Mouse (Mus musculus): ENCODE results near the gene Slc25a45.
"Not testable (repeated sequence)": the region's sequence is repeated elsewhere in the genome, so short reads cannot be mapped to it uniquely, and the experiment has no call there.

Gene Slc25a45

DNA sequence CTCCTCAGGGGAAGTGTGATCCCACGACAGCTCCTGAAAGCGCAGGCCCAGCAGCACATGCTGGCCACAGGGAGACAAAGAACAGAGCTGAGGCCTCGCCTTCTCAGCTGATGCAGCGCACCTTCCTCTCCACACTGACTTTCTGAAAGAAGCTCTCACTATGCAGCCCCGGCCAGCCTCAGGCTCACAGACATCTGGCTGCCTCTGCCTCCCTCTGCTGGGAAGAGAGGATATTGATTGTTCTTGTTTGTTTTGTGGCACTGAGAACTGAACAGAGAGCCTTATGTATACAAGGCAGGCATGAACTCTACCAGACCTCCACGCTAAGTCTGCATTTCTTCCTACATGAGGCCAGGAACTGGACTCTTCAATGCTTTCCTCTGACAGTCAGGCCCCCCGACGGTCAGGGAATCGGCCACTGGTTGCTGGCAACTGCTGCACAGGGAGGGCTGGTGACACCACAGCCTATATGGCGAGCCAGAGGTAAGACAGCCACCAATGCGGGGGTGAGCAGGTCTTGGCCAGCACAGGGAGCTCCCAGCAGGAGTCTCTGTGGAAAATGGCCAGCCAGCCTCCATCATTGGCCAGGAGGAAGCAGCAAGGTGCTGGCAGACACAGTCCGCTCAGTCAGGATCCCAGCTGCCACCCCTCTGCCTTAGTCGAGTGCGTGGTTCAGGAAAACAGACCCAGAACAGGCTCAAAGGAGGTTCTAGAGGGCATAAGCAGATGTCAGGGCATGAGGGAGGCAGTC is 15.1 kb upstream of the Slc25a45 start:
- no peak for DNase-seq

DNA sequence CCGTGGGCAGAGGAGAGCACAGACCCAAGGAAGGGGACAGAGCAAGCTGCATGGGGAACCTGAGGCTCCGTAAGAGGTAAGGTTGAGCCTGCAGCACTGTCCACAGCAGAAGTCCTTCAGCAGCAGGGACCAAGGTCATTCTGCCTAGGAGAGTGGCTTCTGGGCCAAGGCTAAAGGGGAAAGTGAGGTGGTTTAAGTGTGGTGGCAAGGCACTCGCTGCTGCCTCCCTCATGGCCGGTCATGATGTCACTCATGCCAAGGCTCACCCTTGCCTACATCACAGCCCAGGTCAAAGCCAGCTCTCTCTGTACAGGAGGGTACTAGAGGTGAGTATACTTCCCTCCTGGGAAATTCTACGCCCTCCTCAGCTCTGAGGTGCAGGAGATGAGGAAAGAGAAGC is 13.8 kb upstream of the Slc25a45 start:
- no peak for DNase-seq

DNA sequence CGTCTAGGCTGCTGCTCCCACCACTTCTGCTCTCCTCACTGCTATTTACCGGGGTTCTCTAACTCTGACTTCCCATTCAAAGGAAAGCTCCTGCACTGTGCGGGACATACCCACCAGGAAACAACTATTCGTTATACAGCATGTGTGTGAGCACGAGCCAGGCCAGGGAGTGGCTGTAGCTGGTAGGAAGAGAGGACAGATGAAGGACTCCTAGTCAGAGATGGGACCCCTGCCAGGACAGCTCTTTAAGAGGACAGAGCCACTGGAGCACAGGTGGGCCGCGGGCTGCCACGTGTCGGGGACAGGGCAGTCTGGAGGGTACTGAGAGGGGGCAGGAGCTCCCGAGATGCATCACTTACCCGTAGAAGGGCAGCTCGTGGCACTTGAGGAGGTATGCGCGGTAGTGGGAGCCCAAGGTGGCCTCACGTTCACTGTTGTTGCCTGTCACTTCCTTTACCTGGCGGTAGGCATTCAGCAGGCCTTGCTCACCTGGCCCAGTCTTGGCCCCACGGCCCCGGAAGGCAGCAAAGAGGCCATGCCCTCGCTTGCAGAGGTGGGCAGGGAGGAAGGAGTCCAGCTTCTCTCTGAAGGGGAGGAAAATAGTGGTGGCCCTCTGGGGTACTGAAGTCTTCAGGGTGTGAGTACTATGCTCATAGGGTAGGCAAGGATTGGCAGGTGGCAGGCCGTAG is 12.8 kb upstream of the Slc25a45 start:
- no peak for DNase-seq

DNA sequence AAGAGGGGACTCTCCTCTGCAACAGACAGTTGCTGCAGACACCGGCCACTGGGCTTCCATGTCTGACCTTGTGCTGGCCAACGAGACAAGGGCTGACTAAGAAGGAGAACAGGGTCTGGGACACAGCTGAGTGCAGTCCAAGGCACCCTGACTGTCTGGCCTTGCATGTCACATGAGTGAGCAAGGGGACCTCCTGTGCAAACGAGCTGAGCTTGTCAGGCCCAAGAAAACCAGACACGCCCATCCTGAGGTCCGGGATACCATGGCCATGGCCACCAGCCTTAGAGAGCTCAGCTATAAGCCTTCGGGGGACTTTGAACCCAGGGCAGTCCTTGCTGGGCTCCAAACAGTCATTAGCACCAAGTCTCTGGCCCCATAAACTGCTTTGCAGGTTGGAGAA is 9.5 kb upstream of the Slc25a45 start:
- no peak for DNase-seq

DNA sequence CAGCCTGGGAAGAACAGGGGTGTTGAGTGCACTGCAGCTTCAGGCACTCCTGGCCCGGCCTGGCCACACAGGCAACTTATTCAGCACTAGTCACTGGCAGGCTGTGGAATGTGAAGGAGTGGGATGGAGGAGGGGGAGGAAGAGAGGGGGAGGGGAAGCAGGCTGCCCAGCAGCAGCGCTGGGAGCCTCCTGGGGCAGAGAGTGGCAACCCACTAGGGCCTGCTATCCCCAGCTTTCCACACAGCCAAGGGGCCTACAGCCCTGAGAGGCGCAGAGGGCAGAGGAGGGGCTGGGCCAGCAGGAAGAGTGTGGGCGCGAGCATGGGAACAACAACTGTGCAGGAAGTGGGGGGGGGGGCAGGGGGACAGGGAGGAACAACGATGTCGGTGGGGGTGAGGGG is 6.3 kb upstream of the Slc25a45 start:
- no peak for DNase-seq

DNA sequence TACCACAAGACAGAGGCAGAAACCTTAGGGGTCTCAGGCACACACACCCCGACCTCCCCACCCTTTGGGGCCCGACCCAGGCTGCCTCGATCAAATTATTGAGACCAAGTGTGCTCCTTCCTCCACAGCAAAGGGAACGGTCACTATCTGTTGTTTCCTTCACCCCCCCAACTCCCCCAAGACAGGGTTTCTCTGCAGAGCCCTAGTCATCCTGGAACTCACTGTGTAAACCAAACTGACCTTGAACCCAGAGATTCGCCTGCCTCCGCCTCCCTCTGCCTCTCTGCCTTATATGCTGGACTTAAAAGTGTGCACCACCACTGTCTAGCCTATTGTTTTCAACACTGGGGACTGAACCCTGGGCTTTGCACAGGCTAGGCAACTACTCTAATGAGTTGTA is 5.9 kb upstream of the Slc25a45 start:
- no peak for DNase-seq

DNA sequence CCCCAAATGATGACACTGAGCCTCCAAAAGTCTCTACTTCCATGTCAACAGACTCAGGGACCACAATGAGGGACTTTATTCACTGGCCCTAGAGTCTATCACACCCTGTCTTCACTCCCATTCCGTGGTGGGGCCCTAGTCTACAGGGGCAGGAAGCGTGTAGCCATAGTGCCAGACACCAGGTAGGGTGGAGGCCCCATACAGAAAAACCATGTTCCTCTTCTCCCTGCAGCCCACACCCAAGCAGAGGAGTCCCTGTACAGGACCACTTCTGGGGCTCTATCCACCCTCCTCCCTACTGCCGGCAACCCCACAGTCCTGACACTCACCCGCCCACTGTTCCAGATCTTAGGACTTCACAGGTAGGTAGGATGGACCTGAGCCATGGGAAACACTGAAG is 5.1 kb upstream of the Slc25a45 start:
- no peak for DNase-seq

DNA sequence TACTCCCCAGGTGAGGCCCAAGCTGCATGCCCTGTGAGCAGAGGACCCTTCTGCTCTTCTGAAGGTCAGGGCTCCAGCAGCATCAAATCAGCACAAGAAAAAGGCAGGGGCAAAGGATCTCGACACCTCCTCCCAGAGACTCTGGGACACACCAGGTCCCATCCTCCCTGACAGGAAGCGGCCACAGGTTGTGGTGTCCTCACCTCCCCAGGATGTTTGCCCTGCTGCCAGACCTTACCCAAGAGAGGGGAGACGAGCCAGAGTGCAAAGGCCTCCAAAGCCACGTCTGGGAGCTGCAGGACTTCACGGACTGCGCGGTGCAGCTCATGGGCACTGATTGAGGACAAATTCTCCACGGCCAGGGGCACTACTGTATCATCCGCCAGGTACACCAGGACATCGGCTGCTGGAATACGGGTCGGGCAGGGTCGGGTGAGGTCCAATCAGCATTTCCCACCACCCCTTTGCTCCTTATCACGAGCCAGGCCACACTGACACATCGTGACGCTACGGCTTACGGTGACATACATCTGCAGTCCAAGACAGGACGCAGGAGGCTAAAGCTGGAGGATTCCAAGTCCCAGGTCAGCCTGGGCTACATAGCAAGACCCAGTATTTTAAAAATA is 4.6 kb upstream of the Slc25a45 start:
- DNase-seq: no peak

DNA sequence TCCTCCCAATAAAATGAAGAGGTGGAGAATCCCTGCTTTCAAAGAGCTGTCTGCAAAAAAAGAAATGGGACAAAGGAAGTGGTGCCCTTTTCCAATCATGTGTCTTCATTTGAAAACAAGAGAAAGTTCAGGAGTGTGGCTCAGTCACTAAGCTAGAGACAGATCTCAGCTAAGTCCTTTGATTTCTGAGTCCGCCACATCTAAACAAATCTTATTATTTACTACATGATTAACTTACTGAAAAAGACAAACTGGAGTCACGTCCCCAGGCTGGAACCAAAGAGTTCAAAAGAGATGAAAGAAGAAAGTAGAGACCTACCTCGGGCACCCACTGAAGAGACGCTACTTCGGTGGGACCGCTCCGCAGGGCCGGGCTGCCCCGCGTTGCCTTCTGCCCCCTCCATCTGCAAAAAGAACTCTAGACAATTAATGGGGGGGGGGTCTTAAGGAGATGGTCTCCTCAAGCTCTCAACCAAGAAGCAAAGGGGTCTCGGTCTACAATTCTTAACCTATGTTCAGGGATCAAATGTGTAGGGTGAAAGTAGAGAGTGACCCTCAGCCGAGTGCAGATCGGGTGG is 3.1 kb upstream of the Slc25a45 start:
- no peak for DNase-seq

DNA sequence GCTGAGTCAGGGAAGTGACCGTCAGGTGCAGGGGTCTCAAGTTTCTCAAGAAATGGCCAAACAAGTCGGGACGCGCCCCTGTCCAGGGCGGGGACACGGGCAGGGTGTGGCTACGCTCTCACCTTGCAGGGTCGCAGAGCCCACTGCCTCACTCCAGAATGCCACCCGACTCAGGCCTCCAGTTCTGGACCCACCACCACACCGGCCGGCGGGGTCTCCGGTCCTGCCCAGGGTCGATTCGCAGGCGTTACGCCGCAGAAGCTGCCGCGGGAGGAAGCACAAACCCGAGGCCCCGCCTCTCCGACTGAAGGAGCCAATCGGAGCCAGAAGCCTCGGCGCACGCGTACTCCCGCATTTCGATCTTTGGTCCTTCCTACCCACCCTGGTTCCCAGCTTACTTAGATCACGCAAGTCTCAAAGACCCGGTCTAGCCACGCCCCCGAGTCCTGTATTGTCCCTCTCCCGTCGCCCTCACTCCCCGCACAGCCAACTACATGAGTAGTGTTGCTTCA is 2.6 kb upstream of the Slc25a45 start, which contains the start of gene Frmd8:
Gene Frmd8, minus strand, starts transcription at position 306 of the 512 bp plus-strand sequence.
- DNase-seq: peak; percentile 94

DNA sequence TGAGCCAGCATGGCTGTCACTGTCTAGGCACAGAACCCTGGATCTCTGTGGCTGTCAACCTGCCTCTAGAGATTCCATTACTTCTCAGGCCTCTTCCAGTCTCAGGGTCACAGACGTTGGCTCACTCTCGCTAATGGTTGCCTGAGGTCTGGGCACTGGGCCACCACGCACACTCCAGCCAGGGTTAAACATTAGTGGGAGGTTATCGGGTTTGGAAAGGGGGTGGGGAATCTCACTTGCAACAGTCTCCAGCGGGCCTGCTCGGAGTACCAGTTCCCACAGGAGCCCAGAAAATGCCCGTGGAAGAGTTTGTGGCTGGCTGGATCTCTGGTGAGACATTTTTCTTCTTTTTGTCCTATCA is 734 bp downstream of the Slc25a45 start:
- DNase-seq: no peak

DNA sequence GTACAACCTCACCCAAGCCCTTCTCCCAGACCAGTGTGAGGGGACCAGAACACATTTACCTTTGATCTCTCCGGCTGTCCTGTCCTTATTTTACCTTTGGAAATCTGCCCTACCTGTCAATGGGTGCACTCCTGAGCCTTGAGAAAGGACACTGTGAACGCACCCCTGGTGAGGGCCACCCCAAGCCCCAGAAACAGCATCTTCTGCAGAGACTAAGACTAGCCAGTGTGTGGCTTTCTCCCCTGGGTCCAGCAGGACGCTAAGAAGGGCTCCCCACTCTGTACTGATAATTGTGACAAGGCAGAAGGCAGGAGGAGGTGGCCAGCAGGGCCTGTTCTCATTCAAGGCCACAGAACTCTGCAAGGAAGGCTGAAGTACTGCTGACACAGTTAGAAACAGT is 1.3 kb downstream of the Slc25a45 start:
- no peak for DNase-seq

DNA sequence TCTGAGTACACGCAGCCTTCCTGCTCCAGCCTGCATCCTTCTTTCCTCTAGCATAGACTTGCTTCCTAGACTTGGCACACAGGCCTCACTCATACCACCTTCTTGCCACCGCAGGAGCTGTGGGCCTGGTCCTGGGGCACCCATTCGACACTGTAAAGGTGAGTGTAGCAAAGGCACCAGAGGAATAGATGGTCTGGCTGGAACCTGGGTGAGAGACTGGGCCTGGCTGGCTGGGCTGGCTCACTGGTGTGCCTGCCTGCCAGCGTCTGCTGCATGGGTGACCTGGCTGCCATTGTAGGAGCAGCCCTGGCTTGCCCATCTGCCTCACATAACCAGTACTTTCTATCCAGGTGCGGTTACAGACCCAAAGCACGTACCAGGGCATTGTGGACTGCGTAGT is 2.1 kb downstream of the Slc25a45 start:
- no peak for DNase-seq

DNA sequence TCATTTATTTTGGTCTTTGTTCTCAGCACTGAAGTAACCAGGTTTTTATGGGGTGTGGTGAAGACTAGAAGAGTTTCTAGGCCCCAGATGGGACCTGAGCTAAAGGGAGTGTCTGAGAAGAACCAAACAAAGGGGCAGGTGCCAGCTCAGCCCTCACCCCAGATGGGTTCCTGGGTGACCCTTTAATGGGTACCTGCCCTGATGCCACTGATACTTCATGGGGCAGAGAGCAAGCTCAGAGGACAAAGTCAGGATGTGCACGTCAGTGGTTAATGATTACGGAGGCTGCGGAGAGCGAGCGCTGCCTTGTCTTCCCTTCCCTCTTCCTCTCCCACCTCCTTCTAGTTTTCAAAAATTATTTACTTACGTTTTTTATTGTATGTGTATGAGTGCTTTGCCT is 3.5 kb downstream of the Slc25a45 start:
- no peak for DNase-seq

DNA sequence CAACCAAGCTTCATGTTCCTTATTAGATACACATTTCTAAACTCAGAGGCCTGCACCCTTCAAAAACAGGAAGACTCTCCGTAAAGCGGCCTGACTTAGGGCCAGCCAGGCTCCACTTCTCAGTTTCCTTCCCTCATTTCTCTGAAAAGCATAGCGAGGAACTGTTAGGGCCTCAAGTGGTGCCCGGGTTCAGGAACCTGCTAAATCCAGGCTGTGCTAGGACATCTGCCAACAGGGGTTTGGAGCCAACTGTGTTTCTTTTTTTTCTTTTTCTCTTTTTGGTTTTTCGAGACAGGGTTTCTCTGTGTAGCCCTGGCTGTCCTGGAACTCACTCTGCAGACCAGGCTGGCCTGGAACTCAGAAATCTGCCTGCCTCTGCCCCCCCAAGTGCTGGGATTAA is 4.5 kb downstream of the Slc25a45 start:
- DNase-seq: not testable (repeated sequence)

DNA sequence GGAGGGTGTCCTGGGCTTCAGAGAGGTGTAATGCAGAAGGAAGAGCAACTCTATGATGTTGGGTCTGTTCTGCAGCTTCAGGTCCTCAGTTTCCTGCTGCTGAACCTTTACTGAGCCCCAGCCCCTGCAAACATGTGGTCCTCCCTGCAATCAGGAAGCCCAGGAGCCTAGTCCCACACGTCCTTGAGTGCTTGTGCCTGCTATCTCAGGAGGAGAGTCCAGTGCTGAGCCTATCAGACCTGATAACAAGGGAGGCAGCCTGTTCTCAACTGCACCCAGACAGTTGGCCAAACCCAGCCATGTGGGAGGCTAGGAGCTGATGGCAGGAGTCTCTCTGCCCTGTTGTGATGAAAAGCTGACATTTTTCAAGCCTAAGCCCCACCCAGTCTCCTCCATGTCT is 6.3 kb downstream of the Slc25a45 start:
- DNase-seq: no peak

DNA sequence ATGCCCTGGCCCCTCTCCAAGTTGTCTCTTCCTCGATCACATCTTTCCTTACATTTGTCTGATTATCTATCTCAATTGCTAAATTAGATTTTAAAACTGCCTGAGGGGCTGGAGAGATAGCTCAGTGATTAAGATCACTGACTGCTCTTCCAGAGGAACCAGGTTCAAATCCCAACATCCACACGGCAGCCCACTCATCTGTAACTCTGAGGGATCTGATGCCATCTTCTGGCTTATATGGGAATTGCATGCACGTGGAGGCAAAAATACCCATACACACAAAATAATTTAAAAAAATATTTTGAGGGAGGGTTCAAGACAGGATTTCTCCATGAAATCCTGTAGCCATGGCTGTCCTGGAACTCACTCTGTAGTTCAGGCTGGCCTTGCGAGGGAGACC is 8.2 kb downstream of the Slc25a45 start:
- no peak for DNase-seq

DNA sequence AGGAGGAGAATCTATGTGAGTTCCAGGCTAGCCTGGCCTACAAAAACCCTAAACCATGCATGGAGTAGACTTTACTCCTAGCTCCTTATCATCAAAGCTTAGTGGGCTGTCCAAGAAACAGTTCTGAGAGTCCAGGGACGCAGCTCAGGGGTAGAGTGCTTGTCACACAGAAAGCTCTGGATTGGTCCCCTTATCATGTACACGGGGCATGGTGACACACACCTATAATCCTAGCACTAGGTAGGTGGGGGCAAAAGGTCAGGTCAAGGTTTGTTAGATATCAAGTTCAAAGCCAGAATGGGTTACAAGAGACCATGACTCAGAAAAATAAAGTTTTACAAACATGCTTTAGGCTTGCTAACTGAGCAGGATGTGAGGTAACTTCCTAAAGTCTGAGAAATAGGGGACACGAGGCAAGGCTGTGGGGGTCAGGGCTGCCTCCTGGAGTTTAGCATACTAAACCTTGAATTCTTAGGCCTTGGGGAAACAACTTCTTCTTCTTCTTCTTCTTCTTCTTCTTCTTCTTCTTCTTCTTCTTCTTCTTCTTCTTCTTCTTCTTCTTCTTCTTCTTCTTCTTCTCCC is 9.7 kb downstream of the Slc25a45 start:
- DNase-seq: no peak

DNA sequence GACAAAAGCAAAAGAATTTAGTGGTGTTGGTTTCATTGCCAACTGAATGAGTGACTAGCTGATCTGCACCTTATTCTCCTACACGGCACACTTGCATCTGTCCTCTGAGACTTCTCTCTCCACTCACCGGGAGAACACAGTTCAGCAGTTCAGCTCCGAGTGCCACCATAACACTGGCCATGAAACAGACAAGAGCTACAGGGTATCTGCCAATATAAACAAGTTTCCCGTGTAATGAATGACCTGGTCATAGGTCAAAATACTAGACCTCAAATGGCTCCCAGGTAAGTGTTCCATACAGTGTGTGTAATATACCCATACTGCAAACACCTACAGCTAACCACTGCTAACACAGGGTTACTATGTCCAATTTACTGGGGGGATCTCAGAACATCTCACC is 11.6 kb downstream of the Slc25a45 start:
- DNase-seq: no peak

DNA sequence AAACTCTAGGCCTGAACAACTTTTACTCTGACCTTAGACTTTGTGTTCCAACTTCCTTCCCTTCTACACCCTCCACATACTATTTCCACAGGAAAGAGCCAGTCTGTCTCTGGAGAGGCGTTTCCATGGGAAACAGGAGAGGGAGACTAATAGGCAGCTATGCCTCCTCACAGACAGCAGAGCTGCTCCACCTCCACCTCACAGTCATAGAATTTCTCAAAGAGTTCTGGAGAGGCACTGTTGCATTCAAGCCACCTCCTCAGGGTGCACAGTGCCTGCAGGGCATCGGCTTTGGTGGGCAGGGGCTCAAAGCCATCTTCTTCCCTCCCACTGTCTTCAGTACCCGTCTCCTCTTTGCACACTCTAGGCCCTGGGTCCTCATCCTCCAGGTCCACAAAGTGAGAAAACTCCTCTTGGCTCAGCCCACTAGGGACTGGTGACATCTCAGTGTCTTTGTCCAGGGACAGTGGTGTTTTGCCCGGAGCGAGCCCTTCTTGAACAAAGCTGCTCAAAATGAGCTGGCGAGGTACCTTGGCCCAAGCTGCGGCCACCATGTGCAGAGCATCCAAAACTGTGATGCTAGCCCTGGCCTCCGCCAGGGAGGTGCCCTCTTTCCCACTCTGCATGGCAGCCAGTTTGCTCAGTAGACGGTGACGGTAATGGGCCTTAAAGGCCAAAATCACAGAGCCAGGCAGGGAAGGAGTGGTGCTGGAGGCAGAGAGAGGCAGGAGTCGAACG is 14.1 kb downstream of the Slc25a45 start:
- no peak for DNase-seq

DNA sequence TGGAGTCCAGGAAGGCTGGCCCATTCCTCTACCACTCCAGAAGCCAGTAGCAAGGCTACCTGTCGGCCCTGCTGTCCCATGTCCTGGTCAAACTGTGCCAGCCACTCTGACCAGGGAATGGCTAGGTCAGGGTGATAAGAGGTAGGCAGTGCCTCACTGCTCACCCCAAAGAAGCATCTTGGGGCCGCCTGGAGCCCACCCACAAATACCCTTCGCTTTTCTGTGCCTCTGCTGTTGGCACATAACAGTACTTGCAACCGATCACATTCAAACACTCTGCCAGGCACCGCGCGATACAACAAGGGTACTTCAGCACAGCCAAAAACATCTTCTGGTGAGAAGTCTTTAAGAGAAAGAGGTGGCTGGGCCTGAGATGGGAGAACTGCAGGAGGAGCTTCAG is 14.7 kb downstream of the Slc25a45 start:
- DNase-seq: no peak

DNA sequence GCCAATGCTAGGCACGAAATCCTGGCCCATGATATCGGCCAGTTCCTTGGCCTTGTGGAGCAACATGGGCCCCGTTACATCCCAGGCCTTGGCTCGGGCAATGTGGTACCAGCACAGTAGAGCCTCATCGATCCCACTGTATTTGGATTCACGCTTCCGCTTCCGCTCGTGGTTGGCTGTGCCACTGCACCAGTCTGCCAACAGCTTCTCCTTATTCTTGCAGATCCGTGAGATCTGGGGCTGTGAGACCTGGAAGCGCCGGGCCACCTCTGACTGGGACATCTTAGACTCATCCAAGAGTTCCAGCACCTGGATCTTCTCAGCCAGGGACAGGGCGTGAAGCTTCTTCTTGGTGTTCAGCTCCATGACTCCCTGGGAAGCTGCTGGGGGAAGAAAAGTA is 15.1 kb downstream of the Slc25a45 start:
- no peak for DNase-seq

Data from layer of hippocampus, adult 9-11 months (tissue).